Mouse (Mus musculus) lung, embryonic 16.5 days (tissue): ENCODE results near the gene Gm45783. TPM values are rescaled to one million over a fixed set of nuclear protein-coding genes. Genes with fewer than 3 reads are reported as not detected.
"Not testable (repeated sequence)": the region's sequence is repeated elsewhere in the genome, so short reads cannot be mapped to it uniquely, and the experiment has no call there.

Experiments used
- ATAC-seq: fragments of 200-750 bp; cut with Nextera tagmentation; 2 replicates; pipeline ENCODE4 v1.8.0; 2017; ENCODE audit warnings: low read depth, mild to moderate bottlenecking, moderate library complexity
- H3K27ac ChIP-seq: fragments of 300-500 bp; sonication (generic); 2 replicates; pipeline ENCODE4 v1.5.1; 2014; ENCODE audit warnings: mild to moderate bottlenecking, control low read depth, low read length
- H3K27me3 ChIP-seq: fragments of 300-500 bp; sonication (generic); 2 replicates; pipeline ENCODE4 v1.6.1; 2014; ENCODE audit warnings: low read depth, low read length, mixed read lengths; ENCODE audit not compliant: control insufficient read depth, insufficient read depth
- H3K36me3 ChIP-seq: fragments of 300-500 bp; sonication (generic); 2 replicates; pipeline ENCODE4 v1.6.1; 2014; ENCODE audit warnings: low read length; ENCODE audit not compliant: control insufficient read depth, insufficient read depth
- H3K4me1 ChIP-seq: fragments of 300-500 bp; sonication (generic); replicated peaks from 2 replicates; pipeline ENCODE4 v1.6.1; 2014; ENCODE audit warnings: low read length, mixed read lengths; ENCODE audit not compliant: control insufficient read depth, insufficient read depth
- H3K4me2 ChIP-seq: fragments of 300-500 bp; sonication (generic); 2 replicates; pipeline ENCODE4 v1.6.1; 2014; ENCODE audit warnings: low read depth, low read length, control low read depth
- H3K4me3 ChIP-seq: fragments of 300-500 bp; sonication (generic); 2 replicates; pipeline ENCODE4 v1.5.1; 2014; ENCODE audit warnings: mild to moderate bottlenecking, low read length, control low read depth
- H3K9ac ChIP-seq: fragments of 300-500 bp; sonication (generic); 2 replicates; pipeline ENCODE4 v1.6.1; 2014; ENCODE audit warnings: low read length, control low read depth
- H3K9me3 ChIP-seq: fragments of 300-500 bp; sonication (generic); 2 replicates; pipeline ENCODE4 v1.6.1; 2016; ENCODE audit warnings: low read length; ENCODE audit not compliant: control insufficient read depth
- WGBS: fragments of 180-500 bp; shearing (Covaris S2); extraction: QIAGEN DNeasy Blood & Tissue Kit; methylation state at CpG from one replicate; pipeline ENCODE4 v1.1.7; 2014; 5-methylcytosine and 5-hydroxymethylcytosine counted together
- microRNA-seq: library from miRNA; unstranded; fragments of <30 nt; microRNA quantifications from one replicate; pipeline ENCODE4, GENCODE M21; 2016
- polyA plus RNA-seq: library from polyadenylated mRNA; unstranded; fragments of >200 nt; fragmentation: Nextera tagmentation; extraction: Ambion mirVana; gene quantifications from 2 replicates; pipeline ENCODE4 v1.2.1, GENCODE M21; 2015

Gene Gm45783
- not detected in 2 replicates for polyA plus RNA-seq

DNA sequence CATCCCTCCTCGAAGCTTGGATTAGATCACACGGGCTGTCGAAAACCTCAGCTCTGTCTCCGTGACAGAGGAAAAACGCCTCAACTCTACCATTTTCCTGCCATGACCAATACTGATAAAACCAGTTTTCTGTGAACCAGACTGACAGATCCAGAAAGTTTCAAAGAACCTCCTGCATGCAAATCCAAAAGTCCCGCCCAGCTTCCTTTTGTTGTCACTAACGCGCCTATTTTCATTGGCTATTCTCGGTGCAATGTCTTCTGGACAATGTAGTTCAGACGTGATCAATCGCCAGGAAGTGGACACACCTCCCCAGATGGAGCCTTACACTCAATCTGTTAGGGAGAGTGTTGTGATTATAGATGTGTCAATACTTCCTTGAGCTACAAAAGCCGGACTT is at the start of gene Gm45783:
Gene Gm45783 (minus strand): TSS at position 143 of the 400 bp plus-strand sequence.
- not testable (repeated sequence) for H3K9ac ChIP-seq, H3K4me2 ChIP-seq, H3K36me3 ChIP-seq, ATAC-seq, H3K27ac ChIP-seq, H3K4me1 ChIP-seq, H3K27me3 ChIP-seq, H3K4me3 ChIP-seq, H3K9me3 ChIP-seq
- 43% methylated on average over 12 of the region's 12 CpGs for WGBS

DNA sequence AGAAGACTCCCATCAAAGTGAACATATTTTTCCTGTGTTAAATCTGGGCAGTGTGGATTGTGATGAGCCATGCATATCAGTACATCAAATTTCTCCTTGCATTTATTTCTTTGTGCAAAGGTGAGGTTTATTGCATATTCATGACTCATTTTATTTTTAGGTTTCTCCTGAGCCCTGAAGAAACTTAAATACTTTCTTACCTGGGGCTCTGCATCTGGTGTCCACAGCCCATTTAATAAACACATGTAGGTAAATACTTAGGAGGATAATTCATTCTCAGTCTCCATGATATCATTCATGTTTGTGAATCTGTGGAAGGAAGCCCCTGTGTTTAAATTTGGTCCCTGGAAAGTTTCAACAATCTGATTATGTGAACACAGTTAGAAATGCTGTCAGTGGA is 25.2 kb upstream of the Gm45783 start, which contains the start of gene Vmn2r31:
Gene Vmn2r31 (minus strand): TSS at position 101 of the 400 bp plus-strand sequence.
- ATAC-seq, H3K4me1 ChIP-seq, H3K4me2 ChIP-seq, H3K36me3 ChIP-seq, H3K27me3 ChIP-seq, H3K27ac ChIP-seq, H3K9me3 ChIP-seq, H3K9ac ChIP-seq, H3K4me3 ChIP-seq: not testable (repeated sequence)

DNA sequence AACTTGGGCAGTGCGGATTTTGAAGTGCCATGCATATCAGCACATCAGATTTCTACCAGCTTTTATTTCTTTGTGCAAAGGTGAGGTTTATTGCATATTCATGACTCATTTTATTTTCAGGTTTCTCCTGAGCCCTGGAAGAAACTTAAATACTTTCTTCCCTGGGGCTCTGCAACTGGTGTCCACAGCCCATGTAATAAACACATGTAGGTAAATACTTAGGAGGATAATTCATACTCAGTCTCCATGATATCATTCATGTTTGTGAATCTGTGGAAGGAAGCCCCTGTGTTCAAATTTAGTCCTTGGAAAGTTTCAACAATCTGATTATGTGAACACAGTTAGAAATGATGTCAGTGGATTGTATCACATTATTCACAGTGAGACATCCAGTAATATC is 36.9 kb downstream of the Gm45783 start, which contains the start of gene Vmn2r30:
Gene Vmn2r30 (minus strand): TSS at position 101 of the 400 bp plus-strand sequence.
- not testable (repeated sequence) for H3K27me3 ChIP-seq, H3K9me3 ChIP-seq, H3K27ac ChIP-seq, H3K36me3 ChIP-seq, H3K4me2 ChIP-seq, H3K9ac ChIP-seq, H3K4me3 ChIP-seq, H3K4me1 ChIP-seq, ATAC-seq
- no CpG with 5 or more reads among the region's 1 CpGs for WGBS

DNA sequence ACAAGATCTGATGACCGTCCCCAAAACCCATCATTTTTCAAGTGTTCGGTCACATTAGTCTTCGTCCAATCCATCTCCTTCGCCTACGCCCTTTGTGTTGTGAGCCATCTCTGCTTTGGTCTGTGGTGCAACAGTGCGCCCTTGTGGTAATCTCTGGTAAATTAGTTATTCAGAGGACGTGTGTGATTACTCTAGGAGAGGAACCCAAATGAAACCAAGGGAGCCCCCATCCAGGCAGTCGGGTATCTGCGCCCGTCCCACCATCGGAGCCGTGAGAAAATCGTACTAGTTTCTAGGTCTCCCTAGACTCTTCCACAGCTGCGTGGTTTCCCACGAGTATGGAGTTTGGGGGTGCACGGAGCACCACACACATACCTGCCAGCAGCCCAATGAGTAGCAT is 78.8 kb downstream of the Gm45783 start:
- no peak for ATAC-seq
- Histone ChIP-seq H3K27me3 (no peaks in the 10 kb centered on the region), H3K9me3 (no peaks in the 10 kb centered on the region), H3K4me3 (no peak overlapping the region), H3K4me2 (no peak overlapping the region), H3K4me1 (no peaks in the 10 kb centered on the region; the same call in 1 of the 2 replicates), H3K36me3 (peaks cover 23% of the 10 kb centered on the region), H3K27ac (no peak overlapping the region), H3K9ac (no peak overlapping the region)
- 74% methylated on average over 16 of the region's 16 CpGs for WGBS

Small RNA genes within 50 kb of the gene (microRNA-seq; reads per million reads assigned to microRNA genes)
- not detected for gene Mir5620

Other genes starting within 250 kb of the Gm45783 start
- 1.7 and 2.0 TPM in 2 replicates for gene Zfp773, start 237.8 kb downstream of the Gm45783 start, polyA plus RNA-seq
- gene Zfp418, start 203.2 kb downstream of the Gm45783 start, polyA plus RNA-seq = 2.9 and 3.2 TPM in 2 replicates
- 7.3 and 8.0 TPM in 2 replicates for gene Zfp772, start 164.6 kb downstream of the Gm45783 start, polyA plus RNA-seq
- 0.40 and 0.58 TPM in 2 replicates for gene Vmn2r29, start 127.2 kb downstream of the Gm45783 start, polyA plus RNA-seq
- 2.9 TPM in 2 replicates for gene Gm45844, start 96.3 kb downstream of the Gm45783 start, polyA plus RNA-seq
- 50.2 and 51.0 TPM in 2 replicates for gene Clcn4, start 73.7 kb downstream of the Gm45783 start, polyA plus RNA-seq
- not detected in 2 replicates for gene Vmn2r30, start 37.0 kb downstream of the Gm45783 start, polyA plus RNA-seq
- gene Vmn2r31, start 25.1 kb upstream of the Gm45783 start, polyA plus RNA-seq = not detected in 2 replicates
- not detected in 2 replicates for gene Vmn2r32, start 105.4 kb upstream of the Gm45783 start, polyA plus RNA-seq
- gene Vmn2r33, start 192.2 kb upstream of the Gm45783 start, polyA plus RNA-seq = not detected in 2 replicates